Mouse (Mus musculus) kidney, adult 2 months (tissue): ENCODE measurements around the gene Prps1.

Source experiments
- CTCF ChIP-seq: fragments of 200-500 bp; conservative IDR thresholded peaks from 2 replicates; pipeline ENCODE4 v1.5.1; 2011; ENCODE audit warnings: low read depth, mild to moderate bottlenecking, control low read depth, low read length, moderate library complexity, mixed read lengths; ENCODE audit not compliant: insufficient read depth, insufficient read length
- POLR2A ChIP-seq: fragments of 200-500 bp; IDR thresholded peaks from one replicate; pipeline ENCODE4 v1.6.1; 2011; ENCODE audit warnings: low read depth, low read length, control low read depth

- TF ChIP-seq POLR2A (no peak), CTCF (no peak)
These were observed 57.0 kb downstream of the Prps1 start for GRCm38 (mm10) chrX:140513379-140513778.
